Mouse (Mus musculus) heart, embryonic 11.5 days (tissue): ENCODE results near the gene Tusc2. TPM values are rescaled to one million over a fixed set of nuclear protein-coding genes. Genes with fewer than 3 reads are reported as not detected.

Experiments used
- ATAC-seq: fragments of 200-750 bp; cut with Nextera tagmentation; replicated peaks from 2 replicates; pipeline ENCODE4 v1.8.0; 2017; ENCODE audit warnings: moderate library complexity; ENCODE audit not compliant: insufficient number of reproducible peaks, low FRiP score, low TSS enrichment
- H3K27ac ChIP-seq: fragments of 300-500 bp; sonication (generic); 2 replicates; pipeline ENCODE4 v1.5.1; 2014; ENCODE audit warnings: mild to moderate bottlenecking, low read depth, low read length
- H3K27me3 ChIP-seq: fragments of 300-500 bp; sonication (generic); 2 replicates; pipeline ENCODE4 v1.6.1; 2014; ENCODE audit warnings: mild to moderate bottlenecking, low read length, mixed read lengths; ENCODE audit not compliant: control insufficient read depth, insufficient read depth
- H3K36me3 ChIP-seq: fragments of 300-500 bp; sonication (generic); 2 replicates; pipeline ENCODE4 v1.6.1; 2014; ENCODE audit warnings: mild to moderate bottlenecking, low read length, moderate library complexity, mixed read lengths; ENCODE audit not compliant: control insufficient read depth, insufficient read depth
- H3K4me1 ChIP-seq: fragments of 300-500 bp; sonication (generic); 2 replicates; pipeline ENCODE4 v1.6.1; 2014; ENCODE audit warnings: low read length; ENCODE audit not compliant: control insufficient read depth, insufficient read depth
- H3K4me2 ChIP-seq: fragments of 300-500 bp; sonication (generic); 2 replicates; pipeline ENCODE4 v1.6.1; 2014; ENCODE audit warnings: mild to moderate bottlenecking, moderate library complexity
- H3K4me3 ChIP-seq: fragments of 300-500 bp; sonication (generic); 2 replicates; pipeline ENCODE4 v1.5.1; 2014; ENCODE audit warnings: low read depth, low read length
- H3K9ac ChIP-seq: fragments of 300-500 bp; sonication (generic); 2 replicates; pipeline ENCODE4 v1.6.1; 2014; ENCODE audit warnings: mild to moderate bottlenecking, low read depth, low read length, moderate library complexity
- H3K9me3 ChIP-seq: fragments of 300-500 bp; sonication (generic); replicated peaks from 2 replicates; pipeline ENCODE4 v1.6.1; 2016; ENCODE audit warnings: low read length; ENCODE audit not compliant: control insufficient read depth
- WGBS: fragments of 180-500 bp; shearing (Covaris S2); extraction: QIAGEN DNeasy Blood & Tissue Kit; methylation state at CpG from one replicate; pipeline ENCODE4 v1.1.7; 2014; ENCODE audit not compliant: insufficient replicate concordance; 5-methylcytosine and 5-hydroxymethylcytosine counted together
- polyA plus RNA-seq: library from polyadenylated mRNA; unstranded; fragments of >200 nt; fragmentation: Nextera tagmentation; extraction: Ambion mirVana; gene quantifications from 2 replicates; pipeline ENCODE4 v1.2.1, GENCODE M21; 2014

Gene Tusc2
- polyA plus RNA-seq, 1 experiment from 2014 or later, result 63.3 TPM

DNA sequence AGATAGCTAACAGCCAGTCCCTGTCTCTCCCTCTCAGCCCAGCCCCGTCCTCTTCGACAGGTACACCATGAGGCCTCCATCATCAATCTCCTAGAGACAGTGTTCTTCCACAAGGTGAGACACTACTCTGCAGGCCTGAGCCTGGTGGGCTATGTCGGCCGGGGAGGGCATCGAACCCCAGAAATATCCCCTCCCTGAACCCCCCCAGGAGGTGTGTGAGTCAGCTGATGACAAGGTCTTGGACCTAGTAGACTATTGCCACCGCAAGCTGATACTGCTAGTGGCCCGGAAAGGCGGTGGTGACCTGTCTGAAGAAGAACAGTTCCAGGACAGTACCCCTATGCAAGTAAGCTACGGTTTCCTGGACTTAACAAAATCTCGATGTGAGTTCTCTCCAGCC, 14.2 kb upstream of the Tusc2 start:
- no peaks in the 10 kb centered on the region for H3K9me3 ChIP-seq
- H3K4me1 ChIP-seq, result peaks cover 40% of the 10 kb centered on the region
- peaks cover 30% of the 10 kb centered on the region for H3K27me3 ChIP-seq
- H3K9ac ChIP-seq, result no peak overlapping the region
- no peaks in the 10 kb centered on the region for H3K36me3 ChIP-seq
- no peak overlapping the region for H3K4me2 ChIP-seq
- 86% methylated on average over 10 of the region's 10 CpGs for WGBS
- ATAC-seq, result no peak
- no peak overlapping the region for H3K4me3 ChIP-seq
- no peak overlapping the region for H3K27ac ChIP-seq

DNA sequence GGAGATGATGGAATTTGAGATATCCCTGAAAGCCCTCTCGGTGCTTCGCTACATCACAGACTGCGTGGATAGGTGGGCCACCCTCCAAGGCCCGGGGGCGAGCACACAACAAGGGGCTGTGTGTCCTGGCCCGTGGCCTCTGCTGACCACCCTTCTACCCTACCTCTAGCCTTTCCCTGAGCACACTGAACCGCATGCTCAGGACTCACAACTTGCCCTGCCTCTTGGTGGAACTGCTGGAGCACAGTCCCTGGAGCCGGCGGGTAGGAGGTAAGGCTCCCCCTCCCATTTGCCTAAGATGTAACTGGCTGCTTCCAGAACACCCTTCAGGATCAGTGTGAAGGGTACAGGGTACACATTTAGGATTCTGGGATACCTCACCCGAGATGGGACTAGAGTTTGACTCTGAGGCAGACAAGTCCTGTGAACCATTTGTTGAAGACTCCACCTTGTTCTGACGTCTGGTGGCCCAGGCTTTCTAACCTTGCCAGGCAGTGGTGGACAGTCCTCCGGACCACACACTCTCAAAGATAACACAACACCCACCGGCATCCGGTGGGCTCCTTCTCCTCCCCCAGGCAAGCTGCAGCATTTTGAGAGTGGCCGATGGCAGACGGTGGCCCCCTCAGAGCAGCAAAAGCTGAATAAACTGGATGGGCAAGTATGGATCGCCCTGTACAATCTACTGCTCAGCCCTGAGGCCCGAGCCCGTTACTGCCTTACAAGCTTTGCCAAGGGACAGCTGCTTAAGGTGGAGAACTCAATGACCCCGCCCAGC, 13.6 kb upstream of the Tusc2 start:
- Histone ChIP-seq H3K9me3 (no peaks in the 10 kb centered on the region), H3K27me3 (peaks cover 30% of the 10 kb centered on the region), H3K9ac (no peak overlapping the region), H3K36me3 (no peaks in the 10 kb centered on the region), H3K4me1 (peaks cover 42% of the 10 kb centered on the region), H3K4me3 (no peak overlapping the region), H3K27ac (no peak overlapping the region), H3K4me2 (no peak overlapping the region)
- no peak for ATAC-seq
- 73% methylated on average over 20 of the region's 20 CpGs for WGBS

DNA sequence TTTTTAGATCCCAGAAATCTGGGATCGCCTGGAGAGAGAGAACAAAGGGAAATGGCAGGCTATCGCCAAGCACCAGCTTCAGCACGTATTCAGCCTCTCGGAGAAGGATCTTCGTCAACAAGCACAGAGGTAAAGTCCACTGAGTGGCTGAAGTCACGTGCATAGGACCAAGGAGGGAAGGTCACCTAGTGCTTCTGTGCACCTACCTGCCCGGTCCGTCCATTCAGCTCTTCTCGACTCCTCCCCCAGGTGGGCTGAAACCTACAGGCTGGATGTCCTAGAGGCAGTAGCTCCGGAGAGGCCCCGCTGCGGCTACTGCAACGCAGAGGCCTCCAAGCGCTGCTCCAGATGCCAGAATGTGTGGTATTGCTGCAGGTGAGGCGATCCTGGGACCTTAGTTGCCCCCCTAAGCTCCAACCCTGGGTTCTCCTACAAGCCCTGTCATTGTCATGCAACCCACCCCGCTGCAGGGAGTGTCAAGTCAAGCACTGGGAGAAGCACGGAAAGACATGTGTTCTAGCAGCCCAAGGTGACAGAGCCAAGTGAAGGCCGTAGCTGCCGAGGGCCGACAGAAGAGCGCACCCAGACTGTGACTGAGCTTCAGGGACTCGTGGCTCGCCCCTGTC, 12.5 kb upstream of the Tusc2 start:
- Histone ChIP-seq H3K27me3 (peaks cover 30% of the 10 kb centered on the region), H3K9ac (peak overlapping the region; percentile 77), H3K4me3 (peak overlapping the region; percentile 56), H3K36me3 (no peaks in the 10 kb centered on the region), H3K27ac (no peak overlapping the region), H3K4me1 (peaks cover 42% of the 10 kb centered on the region), H3K9me3 (no peaks in the 10 kb centered on the region), H3K4me2 (peak overlapping the region; percentile 98)
- 28% methylated on average over 23 of the region's 23 CpGs for WGBS
- no peak for ATAC-seq

DNA sequence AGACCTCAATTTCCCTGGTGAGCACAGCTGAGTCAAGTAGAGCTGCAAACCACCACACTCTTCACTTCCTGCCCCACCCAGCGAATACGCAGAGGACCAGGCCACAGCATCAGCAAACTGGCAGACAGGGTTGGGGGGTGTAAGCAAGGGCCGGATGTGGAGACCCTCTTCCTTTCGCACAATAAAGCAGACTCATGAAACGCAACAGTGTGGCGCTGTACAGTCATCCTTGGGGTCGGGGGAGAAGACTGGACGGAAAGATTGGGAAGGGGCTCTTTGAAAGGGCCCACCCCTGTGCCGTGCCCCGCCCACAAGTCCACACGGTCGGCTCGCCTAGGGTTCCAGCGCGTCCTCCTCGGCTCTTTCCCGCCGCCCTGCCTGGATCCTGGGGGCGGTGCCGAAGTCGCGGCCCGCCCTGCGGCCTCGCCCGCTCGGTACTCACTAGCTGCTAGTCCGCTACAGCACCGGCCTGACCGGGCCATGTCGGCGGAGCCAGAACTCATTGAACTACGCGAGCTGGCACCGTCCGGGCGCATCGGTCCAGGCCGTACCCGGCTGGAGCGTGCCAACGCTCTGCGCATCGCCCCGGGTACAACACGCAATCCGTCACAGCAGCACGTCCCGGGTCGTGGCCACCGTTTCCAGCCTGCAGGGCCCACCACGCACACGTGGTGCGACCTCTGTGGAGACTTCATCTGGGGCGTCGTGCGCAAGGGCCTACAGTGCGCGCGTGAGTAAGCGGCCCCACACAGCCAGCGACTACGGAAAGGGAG, 11.8 kb upstream of the Tusc2 start, which contains the start of gene Rassf1:
Gene Rassf1, plus strand, starts transcription at position 439 of the 773 bp plus-strand sequence.
- Histone ChIP-seq H3K27me3 (peaks cover 30% of the 10 kb centered on the region), H3K36me3 (no peaks in the 10 kb centered on the region), H3K4me3 (peak within 1 kb of the TSS; percentile 56), H3K4me1 (peaks cover 47% of the 10 kb centered on the region), H3K9ac (peak within 1 kb of the TSS; percentile 77), H3K27ac (peak within 1 kb of the TSS; percentile 62; the same call in 1 of the 2 replicates), H3K9me3 (no peaks in the 10 kb centered on the region), H3K4me2 (peak within 1 kb of the TSS; percentile 98)
- peak; percentile 40 for ATAC-seq
- 1% methylated on average over 63 of the region's 63 CpGs for WGBS

DNA sequence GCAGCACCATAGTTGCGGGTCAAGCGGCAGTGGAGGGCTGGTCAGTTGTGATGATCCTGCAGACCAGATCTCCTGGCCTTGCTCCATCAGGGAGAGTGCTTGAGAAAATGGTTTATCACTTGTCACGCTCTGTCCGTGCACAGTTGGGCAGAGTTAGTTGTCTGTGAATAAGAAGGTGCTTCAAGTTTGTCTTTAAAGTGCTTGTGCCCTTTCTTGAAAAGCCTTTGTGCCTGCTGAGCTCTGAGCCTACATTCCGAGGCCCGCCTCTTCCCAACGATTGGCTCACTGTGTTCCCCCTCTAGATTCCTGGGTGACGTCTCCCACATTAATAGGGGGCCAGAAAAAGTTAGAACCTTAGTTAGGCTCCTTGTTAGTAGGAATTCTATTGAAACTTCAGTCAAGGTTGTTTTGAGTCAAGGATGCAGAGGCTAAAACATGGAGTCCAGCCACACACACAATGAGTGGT, 11.1 kb upstream of the Tusc2 start:
- WGBS, result 12% methylated on average over 8 of the region's 8 CpGs
- Histone ChIP-seq H3K27ac (peak overlapping the region; percentile 62; the same call in 1 of the 2 replicates), H3K27me3 (peaks cover 30% of the 10 kb centered on the region), H3K4me3 (peak overlapping the region; percentile 56), H3K4me2 (peak overlapping the region; percentile 98), H3K9ac (peak overlapping the region; percentile 77), H3K9me3 (no peaks in the 10 kb centered on the region), H3K36me3 (no peaks in the 10 kb centered on the region; the same call in 1 of the 2 replicates), H3K4me1 (peaks cover 49% of the 10 kb centered on the region)
- no peak for ATAC-seq

DNA sequence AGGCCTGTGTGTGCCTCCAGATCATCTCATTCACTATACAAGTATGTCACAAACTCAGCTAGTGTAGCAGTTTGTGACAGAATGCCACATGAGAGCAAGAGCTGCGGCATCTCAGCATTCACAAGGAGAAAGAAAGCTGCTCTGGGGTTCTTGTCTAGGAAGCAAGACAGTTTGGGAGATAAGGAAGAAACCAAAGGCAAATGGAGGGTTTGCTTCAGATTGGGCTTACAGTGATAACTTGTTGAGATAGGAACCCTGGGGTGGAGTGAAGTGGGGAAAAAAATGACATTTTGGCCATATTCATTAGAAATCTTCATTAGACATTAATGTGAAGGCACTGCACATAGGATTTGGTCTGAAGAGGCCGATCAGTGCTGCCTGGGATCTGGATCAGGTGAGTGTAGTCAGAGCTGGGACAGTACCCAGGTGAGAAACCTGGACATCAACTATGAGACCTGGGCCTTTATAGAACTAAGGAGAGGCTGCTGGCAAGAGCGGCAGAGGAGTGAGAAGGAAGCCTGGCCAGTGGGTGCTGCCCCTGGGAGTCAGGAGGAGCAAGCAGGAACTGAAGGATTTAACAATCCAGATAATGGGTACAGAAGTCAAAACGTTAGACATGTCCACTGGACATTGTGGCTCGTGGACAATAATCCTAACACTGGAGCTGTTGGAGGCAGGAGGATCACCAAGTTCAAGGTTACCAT, 10.2 kb upstream of the Tusc2 start:
- Histone ChIP-seq H3K36me3 (peaks cover 8% of the 10 kb centered on the region), H3K27ac (no peak overlapping the region), H3K4me1 (peaks cover 43% of the 10 kb centered on the region), H3K9me3 (no peaks in the 10 kb centered on the region), H3K27me3 (peaks cover 27% of the 10 kb centered on the region), H3K4me3 (peak overlapping the region; percentile 84; the same call in 1 of the 2 replicates), H3K4me2 (peak overlapping the region; percentile 98), H3K9ac (no peak overlapping the region; the same call in 1 of the 2 replicates)
- WGBS, result 76% methylated on average over 5 of the region's 5 CpGs
- ATAC-seq, result no peak

DNA sequence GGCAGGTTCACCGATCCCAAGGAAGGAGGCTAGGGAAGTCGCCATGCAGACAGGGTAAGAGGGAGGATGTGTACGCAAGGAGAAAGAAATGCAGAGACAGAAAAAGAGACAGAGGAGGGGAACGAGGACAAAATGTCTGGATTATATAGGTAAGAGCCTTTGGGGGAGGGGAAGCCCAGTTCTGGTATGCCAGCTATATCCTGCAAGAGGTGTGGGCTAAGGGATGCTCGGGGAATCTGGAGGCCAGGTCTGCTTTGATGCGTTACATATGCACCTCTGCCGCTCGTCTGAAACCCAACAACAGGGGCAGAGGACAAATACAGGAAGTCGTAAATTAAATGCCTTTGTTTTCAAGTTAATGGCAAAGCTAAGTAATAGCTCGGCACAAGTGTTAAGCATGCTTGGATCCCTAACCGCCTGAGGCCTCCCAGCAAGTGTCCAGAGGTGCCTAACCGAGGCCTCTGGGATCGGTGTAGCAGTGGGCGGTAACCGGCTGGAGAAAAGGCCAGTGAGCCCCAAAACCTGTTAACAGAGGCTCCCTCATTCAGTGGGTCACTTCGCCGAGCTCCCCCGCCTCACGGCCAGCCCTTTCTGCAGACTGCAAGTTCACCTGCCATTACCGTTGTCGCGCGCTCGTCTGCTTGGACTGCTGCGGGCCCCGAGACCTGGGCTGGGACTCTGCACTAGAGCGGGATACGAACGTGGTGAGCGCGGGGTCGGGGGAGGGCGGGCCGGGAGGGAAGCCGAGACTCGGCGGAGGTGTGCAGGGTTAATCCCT, 9.3 kb upstream of the Tusc2 start:
- H3K36me3 ChIP-seq, result peaks cover 14% of the 10 kb centered on the region
- H3K4me2 ChIP-seq, result peak overlapping the region; percentile 98
- H3K4me1 ChIP-seq, result peaks cover 43% of the 10 kb centered on the region
- peak overlapping the region; percentile 84 for H3K4me3 ChIP-seq
- WGBS, result 8% methylated on average over 36 of the region's 37 CpGs
- peak overlapping the region; percentile 83 for H3K27ac ChIP-seq
- peaks cover 24% of the 10 kb centered on the region for H3K27me3 ChIP-seq
- ATAC-seq, result peak; percentile 40
- H3K9me3 ChIP-seq, result no peaks in the 10 kb centered on the region
- H3K9ac ChIP-seq, result peak overlapping the region; percentile 83
